In genomic region chr9:46061696-46062425, GRCm38 (mm10) we compare ENCODE assay signal across 9 mouse cellular contexts. TPM values are rescaled to one million over a fixed set of nuclear protein-coding genes. Genes with fewer than 3 reads are reported as not detected.
DNase-seq lines count a peak whose midpoint lies in the region; ATAC-seq lines count a peak whose summit lies in the region.
"Had no signal": no experiment of that assay in that cellular context is flagged by ENCODE, and none has a peak within 500 bp of the region (broad histone marks: within the 10 kb centered on the region; RNA-seq: fewer than 3 reads in every experiment).

No protein-coding gene starts in this region.

- no peak overlapping the region for H3K27ac ChIP-seq in heart, embryonic 12.5 days (ENCODE audit: poor library complexity, severe bottlenecking)
- peak overlapping the region; percentile 35 for H3K27ac ChIP-seq in embryonic facial prominence, embryonic 14.5 days (replicated peaks; ENCODE audit: low read depth, low read length)
- H3K27ac ChIP-seq: embryonic facial prominence, embryonic 15.5 days had no signal

- H3K27me3 ChIP-seq in heart, embryonic 12.5 days (replicated peaks): no peaks in the 10 kb centered on the region
- no peaks in the 10 kb centered on the region for H3K27me3 ChIP-seq in embryonic facial prominence, embryonic 14.5 days (replicated peaks; ENCODE audit: control insufficient read depth, insufficient read depth, low read length)
- H3K27me3 ChIP-seq: embryonic facial prominence, embryonic 15.5 days had no signal

- 74% methylated on average over 9 of the region's 9 CpGs for WGBS in heart, embryonic 12.5 days
- 59% methylated on average over 9 of the region's 9 CpGs for WGBS in embryonic facial prominence, embryonic 14.5 days

- intact Hi-C loops in left cerebral cortex, postnatal 25 days (cut with DNase I): no loop called here

- H3K36me3 ChIP-seq in heart, embryonic 12.5 days: 0 out of 2 replicates have a peak, but pooled peaks cover 3% of the 10 kb centered on the region
- H3K36me3 ChIP-seq in embryonic facial prominence, embryonic 14.5 days (ENCODE audit: control insufficient read depth, insufficient read depth, low read length): no peaks in the 10 kb centered on the region
- H3K36me3 ChIP-seq: embryonic facial prominence, embryonic 15.5 days had no signal

- no peak overlapping the region for H3K9ac ChIP-seq in heart, embryonic 12.5 days
- no peak overlapping the region for H3K9ac ChIP-seq in embryonic facial prominence, embryonic 14.5 days (ENCODE audit: low read depth, low read length)
- H3K9ac ChIP-seq: embryonic facial prominence, embryonic 15.5 days had no signal

- H3K4me2 ChIP-seq in heart, embryonic 12.5 days: no peak overlapping the region
- no peak overlapping the region for H3K4me2 ChIP-seq in embryonic facial prominence, embryonic 14.5 days (ENCODE audit: low read depth, low read length)
- H3K4me2 ChIP-seq: embryonic facial prominence, embryonic 15.5 days had no signal

- ATAC-seq in heart, embryonic 12.5 days (ENCODE audit: insufficient number of reproducible peaks, low FRiP score): no peak
- no peak for ATAC-seq in embryonic facial prominence, embryonic 14.5 days (ENCODE audit: low read depth)
- no peak for ATAC-seq in megakaryocyte-erythroid progenitor cell, adult 5-6 weeks (replicated peaks; ENCODE audit: low FRiP score, low TSS enrichment, poor library complexity, severe bottlenecking)

- peaks cover 3% of the 10 kb centered on the region; the same call in 1 of the 2 replicates for H3K9me3 ChIP-seq in heart, embryonic 12.5 days (replicated peaks)
- no peaks in the 10 kb centered on the region for H3K9me3 ChIP-seq in embryonic facial prominence, embryonic 14.5 days (ENCODE audit: control insufficient read depth, low read length)
- H3K9me3 ChIP-seq: embryonic facial prominence, embryonic 15.5 days had no signal

- H3K4me3 ChIP-seq in heart, embryonic 12.5 days: no peak overlapping the region
- H3K4me3 ChIP-seq in embryonic facial prominence, embryonic 14.5 days (ENCODE audit: low read depth, low read length): no peak overlapping the region
- H3K4me3 ChIP-seq: embryonic facial prominence, embryonic 15.5 days had no signal

- H3K4me1 ChIP-seq in heart, embryonic 12.5 days (replicated peaks): peaks cover 11% of the 10 kb centered on the region; the same call in 1 of the 2 replicates
- H3K4me1 ChIP-seq in embryonic facial prominence, embryonic 14.5 days (ENCODE audit: control insufficient read depth, insufficient read depth, low read length): peaks cover 3% of the 10 kb centered on the region

- peak; percentile 42 for DNase-seq in heart, adult 8-10 months (ENCODE audit: low spot score)
- peak; percentile 83 for DNase-seq in NIH3T3 (ENCODE audit: low read depth)
- DNase-seq in embryonic facial prominence, embryonic 14.5 days (ENCODE audit: low spot score): peak; percentile 55
- DNase-seq in left cerebral cortex, postnatal 25 days (ENCODE audit: low spot score in 2 of 2): peak; percentile 30 to 69
- DNase-seq in neural tube, embryonic 10.5 days (ENCODE audit: extremely low spot score, low spot score): no peak
- no peak for DNase-seq in urinary bladder, postnatal 25 days (ENCODE audit: low spot score)

RNA-seq across cellular contexts. Expression of gene Sik3, which starts 49.2 kb away (rescaled TPM):
- 10 to 100 TPM; 62.0 to 81.1 (median 73.3) TPM for total RNA-seq in heart, adult 8-10 months (2022)
- 13.9 and 15.0 TPM in 2 replicates for polyA plus RNA-seq in heart, embryonic 12.5 days (2016; fragmentation: Nextera tagmentation; extraction: Ambion mirVana)
- 11.5 and 13.4 TPM in 2 replicates for polyA plus RNA-seq in embryonic facial prominence, embryonic 14.5 days (2014; fragmentation: Nextera tagmentation; extraction: Ambion mirVana)
- 100 to 1,000 TPM; 114 to 121 TPM for total RNA-seq in left cerebral cortex, postnatal 25 days (2021)
- total RNA-seq in megakaryocyte-erythroid progenitor cell, adult 5-6 weeks (2014; fragmentation: Nextera tagmentation): 23.8 and 29.0 TPM in 2 replicates
- total RNA-seq in megakaryocyte-erythroid progenitor cell, adult 5-6 weeks (2017): 15.2 and 16.6 TPM in 2 replicates

RNA-seq across cellular contexts. Expression of gene Pafah1b2, which starts 49.4 kb away (rescaled TPM):
- total RNA-seq in heart, adult 8-10 months (2022): 10 to 100 TPM; 44.4 to 54.1 (median 49.2) TPM
- polyA plus RNA-seq in heart, embryonic 12.5 days (2016; fragmentation: Nextera tagmentation; extraction: Ambion mirVana): 173 and 175 TPM in 2 replicates
- 167 and 188 TPM in 2 replicates for polyA plus RNA-seq in embryonic facial prominence, embryonic 14.5 days (2014; fragmentation: Nextera tagmentation; extraction: Ambion mirVana)
- total RNA-seq in left cerebral cortex, postnatal 25 days (2021): 100 to 1,000 TPM; 203 to 206 TPM
- total RNA-seq in megakaryocyte-erythroid progenitor cell, adult 5-6 weeks (2014; fragmentation: Nextera tagmentation): 26.5 and 36.8 TPM in 2 replicates
- 111 and 144 TPM in 2 replicates for total RNA-seq in megakaryocyte-erythroid progenitor cell, adult 5-6 weeks (2017)

Comparison
In these comparisons a context has a peak if more than half of its experiments do, and no peak if none do; other contexts are left out.
1. DNase-seq: peak in heart, adult 8-10 months (single experiment), NIH3T3 (single experiment), embryonic facial prominence, embryonic 14.5 days (single experiment) and left cerebral cortex, postnatal 25 days (2 of 2); none in neural tube, embryonic 10.5 days (single experiment) and urinary bladder, postnatal 25 days (single experiment).